Mouse (Mus musculus): Measurements from ENCODE around the gene Gpr108.

DNA sequence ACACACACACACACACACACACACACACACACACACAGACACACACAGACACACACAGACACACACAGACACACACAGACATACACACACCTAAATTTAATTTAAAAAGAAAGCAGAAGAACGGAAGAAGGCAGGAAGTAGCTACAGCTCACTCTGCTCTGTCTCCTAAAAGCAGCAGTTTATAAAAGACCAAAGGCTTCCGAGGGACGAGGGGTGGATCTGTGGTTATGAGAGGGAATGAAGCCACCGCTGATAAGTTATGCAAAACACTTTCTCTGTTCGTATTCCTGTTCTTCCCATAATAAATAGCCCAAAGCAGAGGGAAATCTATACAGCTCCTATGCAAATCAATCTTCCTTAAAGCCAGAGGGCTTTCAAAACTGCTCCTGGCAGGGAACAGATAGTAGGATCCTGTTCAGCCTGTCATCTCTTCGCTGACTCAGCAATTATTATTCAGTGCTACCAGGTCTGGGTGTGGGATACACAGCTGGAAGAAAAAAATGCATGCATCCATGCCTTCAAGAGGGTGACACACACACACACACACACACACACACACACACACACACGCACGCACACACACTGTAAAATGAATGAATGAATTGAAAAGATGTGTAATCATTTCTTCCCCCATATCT lies 38.6 kb upstream of the Gpr108 start:
- TF ChIP-seq POLR2A (IDR thresholded peaks at IDR 0.05; ENCODE audit: extremely low read depth, insufficient read depth, low read length) (no peak), CTCF (IDR thresholded peaks at IDR 0.05; ENCODE audit: extremely low read depth, insufficient read depth, low read length) (no peak)

All from cortical plate, adult 2 months (tissue).